Mouse (Mus musculus): ENCODE measurements around the gene Lrmda. TPM values are rescaled to one million over a fixed set of nuclear protein-coding genes. Genes with fewer than 3 reads are reported as not detected.
"Not testable (repeated sequence)": the region's sequence is repeated elsewhere in the genome, so short reads cannot be mapped to it uniquely, and the experiment has no call there.

The Lrmda gene
- polyA plus RNA-seq, 1 experiment from 2014 or later: 0.25 TPM

- no peak for DNase-seq
- Histone ChIP-seq H3K4me1 (replicated peaks) (0 out of 2 replicates have a peak, but pooled peaks cover 3% of the 10 kb centered on the region), H3K27me3 (no peaks in the 10 kb centered on the region), H3K9ac (no peak overlapping the region), H3K36me3 (no peaks in the 10 kb centered on the region), H3K27ac (no peak overlapping the region), H3K4me2 (no peak overlapping the region), H3K4me3 (replicated peaks) (no peak overlapping the region), H3K9me3 (replicated peaks) (no peaks in the 10 kb centered on the region)
- 71% methylated on average over 3 of the region's 3 CpGs for WGBS (ENCODE audit: insufficient replicate concordance)
- no peak for ATAC-seq (ENCODE audit: low read depth)
Measured at GRCm38 (mm10) chr14:22757493-22757892, 738.0 kb downstream of the Lrmda start.

DNA sequence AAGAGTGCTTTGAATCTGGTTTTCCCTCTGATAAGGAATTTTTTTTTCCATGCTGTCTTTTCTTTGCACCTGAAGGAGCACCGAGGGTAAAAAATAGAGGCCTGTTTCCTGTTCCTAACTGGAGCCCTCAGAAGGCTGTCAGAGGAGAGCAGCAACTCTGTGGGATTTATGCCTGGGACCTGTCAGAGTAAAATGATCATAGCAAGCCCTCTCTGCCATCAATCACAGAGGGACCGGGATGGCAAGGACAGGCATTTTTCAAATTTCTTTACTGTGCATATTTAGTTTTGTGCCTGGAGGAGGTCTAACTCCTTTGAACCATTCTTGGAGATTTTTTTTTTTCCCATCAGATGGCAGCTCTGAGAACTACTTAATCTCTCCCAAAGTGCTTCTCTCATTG, 739.7 kb downstream of the Lrmda start:
- Histone ChIP-seq H3K36me3 (no peaks in the 10 kb centered on the region), H3K27ac (peak overlapping the region; percentile 34; the same call in 1 of the 2 replicates), H3K9me3 (replicated peaks) (no peaks in the 10 kb centered on the region), H3K4me1 (replicated peaks) (0 out of 2 replicates have a peak, but pooled peaks cover 3% of the 10 kb centered on the region), H3K9ac (no peak overlapping the region), H3K27me3 (no peaks in the 10 kb centered on the region), H3K4me2 (no peak overlapping the region), H3K4me3 (replicated peaks) (no peak overlapping the region)
- DNase-seq (no peak), ATAC-seq (ENCODE audit: low read depth) (no peak)
- WGBS (ENCODE audit: insufficient replicate concordance): 4% methylated on average over 2 of the region's 2 CpGs

DNA sequence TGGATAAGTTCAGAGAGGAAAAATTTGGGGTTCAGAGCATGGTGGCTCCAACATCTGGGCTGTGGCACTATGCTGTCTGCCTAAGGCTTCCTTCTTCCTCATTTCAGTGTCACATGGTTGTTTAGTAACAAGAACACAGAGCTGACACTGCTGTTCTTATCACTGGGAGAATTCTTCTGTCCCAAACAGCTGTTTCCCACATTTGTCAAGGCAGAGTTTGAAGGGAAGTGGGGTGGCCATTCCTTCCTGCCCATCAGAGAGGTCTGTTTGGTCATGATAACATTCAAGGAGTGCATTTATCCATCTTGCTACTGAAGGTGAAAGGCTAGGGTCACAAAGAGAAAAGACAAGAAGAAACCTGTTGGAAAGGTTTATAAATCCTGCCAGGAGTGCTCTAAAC, 740.2 kb downstream of the Lrmda start:
- 0 out of 2 replicates have a peak, but pooled peaks cover 3% of the 10 kb centered on the region for H3K4me1 ChIP-seq (replicated peaks)
- no peaks in the 10 kb centered on the region for H3K9me3 ChIP-seq (replicated peaks)
- H3K9ac ChIP-seq: no peak overlapping the region
- no peaks in the 10 kb centered on the region for H3K36me3 ChIP-seq
- H3K4me2 ChIP-seq: no peak overlapping the region
- 0 out of 2 replicates have a peak overlapping the region, but pooled peaks have one; percentile 34 for H3K27ac ChIP-seq
- ATAC-seq (ENCODE audit: low read depth) (no peak), DNase-seq (no peak)
- H3K4me3 ChIP-seq (replicated peaks): no peak overlapping the region
- H3K27me3 ChIP-seq: no peaks in the 10 kb centered on the region

DNA sequence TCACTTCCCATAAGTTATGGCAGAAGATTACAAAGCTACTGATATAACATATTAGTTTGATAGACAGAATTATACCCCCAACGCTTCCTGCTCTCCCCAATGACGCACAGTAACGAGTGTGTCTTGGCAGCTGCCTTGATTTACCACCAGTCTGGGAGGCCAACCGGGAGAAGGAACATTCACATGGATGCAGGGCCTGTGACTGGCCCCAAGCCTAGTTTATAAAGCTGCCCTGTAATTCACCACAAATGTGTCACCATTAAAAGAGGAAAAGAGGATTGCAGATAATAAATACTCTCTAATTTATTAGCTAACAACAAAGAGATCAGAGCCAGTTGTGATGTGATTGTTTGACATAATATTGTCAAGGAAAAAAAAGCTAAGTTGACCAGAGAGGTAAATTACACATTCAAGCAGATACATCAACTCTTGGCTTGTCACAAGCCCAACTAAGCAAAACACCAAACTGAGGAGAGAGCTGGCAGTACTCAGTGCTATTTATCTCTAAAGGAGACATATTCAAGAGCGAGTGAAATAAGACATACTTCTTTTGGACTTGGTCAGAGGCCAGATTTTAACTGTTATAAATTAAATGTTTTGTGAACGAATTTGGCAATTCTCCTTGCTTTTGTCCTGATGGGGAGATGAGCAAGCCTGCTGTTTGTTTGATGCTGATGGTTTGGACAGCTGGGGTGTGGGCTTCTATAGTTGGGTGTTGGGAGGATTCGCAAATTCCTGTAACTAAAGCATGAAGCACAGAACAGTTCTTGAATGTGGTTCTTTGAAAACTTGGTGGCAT, 740.9 kb downstream of the Lrmda start:
- no peaks in the 10 kb centered on the region for H3K9me3 ChIP-seq (replicated peaks)
- no peak overlapping the region for H3K27ac ChIP-seq
- H3K36me3 ChIP-seq: no peaks in the 10 kb centered on the region
- no peak overlapping the region for H3K4me2 ChIP-seq
- DNase-seq: no peak
- no peak overlapping the region for H3K4me3 ChIP-seq (replicated peaks)
- no peaks in the 10 kb centered on the region for H3K27me3 ChIP-seq
- 37% methylated on average over 7 of the region's 7 CpGs for WGBS (ENCODE audit: insufficient replicate concordance)
- ATAC-seq (ENCODE audit: low read depth): no peak
- no peak overlapping the region for H3K9ac ChIP-seq
- 0 out of 2 replicates have a peak, but pooled peaks cover 3% of the 10 kb centered on the region for H3K4me1 ChIP-seq (replicated peaks)

DNA sequence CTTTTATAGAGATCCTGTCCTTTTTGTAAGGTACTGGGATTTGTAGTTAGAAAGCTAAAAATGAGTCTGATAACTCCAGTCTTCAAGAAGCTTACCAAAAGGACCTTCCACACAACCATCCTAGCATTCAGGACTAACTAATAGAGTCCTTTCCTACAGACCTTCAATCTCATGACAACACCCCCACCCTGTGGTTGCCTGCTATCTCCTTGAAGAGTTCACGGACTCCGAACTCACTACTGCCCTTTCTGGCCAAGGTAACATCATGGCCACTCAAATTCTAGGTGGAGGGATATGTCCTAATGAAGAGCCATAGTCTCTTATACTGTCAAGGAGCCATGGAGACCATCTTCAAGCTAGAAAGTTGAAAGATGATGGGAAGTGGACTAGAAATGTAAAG, 762.2 kb downstream of the Lrmda start:
- Histone ChIP-seq H3K9ac (no peak overlapping the region), H3K27me3 (no peaks in the 10 kb centered on the region), H3K36me3 (no peaks in the 10 kb centered on the region), H3K9me3 (replicated peaks) (no peaks in the 10 kb centered on the region), H3K4me2 (no peak overlapping the region), H3K4me1 (replicated peaks) (no peaks in the 10 kb centered on the region), H3K4me3 (replicated peaks) (no peak overlapping the region), H3K27ac (no peak overlapping the region)
- no peak for DNase-seq
- ATAC-seq (ENCODE audit: low read depth): no peak
- 34% methylated on average over 2 of the region's 2 CpGs for WGBS (ENCODE audit: insufficient replicate concordance)

DNA sequence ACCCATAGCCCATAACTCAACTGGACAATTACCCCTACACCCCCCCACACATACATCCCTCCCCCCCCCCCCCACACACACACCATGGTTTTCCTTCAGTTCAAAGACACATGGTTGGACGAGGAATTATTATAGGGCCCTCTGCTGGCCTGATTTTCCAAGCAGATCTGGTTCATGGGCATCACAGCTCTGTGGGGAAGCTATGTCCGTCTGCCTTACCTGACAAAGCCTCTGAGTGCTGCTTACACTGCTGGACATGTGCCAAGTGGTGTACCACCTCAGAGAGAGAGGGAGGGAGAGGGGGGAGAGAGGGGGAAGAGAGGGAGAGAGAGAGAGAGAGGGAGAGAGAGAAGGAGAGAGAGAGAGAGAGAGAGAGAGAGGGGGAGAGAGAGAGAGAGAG, 762.9 kb downstream of the Lrmda start:
- Histone ChIP-seq H3K27ac (no peak overlapping the region), H3K36me3 (no peaks in the 10 kb centered on the region), H3K4me2 (no peak overlapping the region), H3K4me3 (replicated peaks) (no peak overlapping the region), H3K4me1 (replicated peaks) (no peaks in the 10 kb centered on the region), H3K9ac (no peak overlapping the region), H3K9me3 (replicated peaks) (no peaks in the 10 kb centered on the region), H3K27me3 (no peaks in the 10 kb centered on the region)
- ATAC-seq (ENCODE audit: low read depth) (no peak), DNase-seq (no peak)
- 15% methylated on average over 2 of the region's 2 CpGs for WGBS (ENCODE audit: insufficient replicate concordance)

GRCm38 (mm10) chr14:22783211-22784161, 764.0 kb downstream of the Lrmda start:
- DNase-seq (no peak), ATAC-seq (ENCODE audit: low read depth) (no peak)
- H3K9ac ChIP-seq: no peak overlapping the region
- H3K36me3 ChIP-seq: no peaks in the 10 kb centered on the region
- H3K27me3 ChIP-seq: no peaks in the 10 kb centered on the region
- WGBS (ENCODE audit: insufficient replicate concordance): 27% methylated on average over 15 of the region's 15 CpGs
- no peaks in the 10 kb centered on the region for H3K9me3 ChIP-seq (replicated peaks)
- H3K4me2 ChIP-seq: no peak overlapping the region
- H3K27ac ChIP-seq: no peak overlapping the region
- H3K4me1 ChIP-seq (replicated peaks): no peaks in the 10 kb centered on the region
- H3K4me3 ChIP-seq (replicated peaks): no peak overlapping the region

GRCm38 (mm10) chr14:22800020-22800419, 780.5 kb downstream of the Lrmda start:
- no peak for ATAC-seq (ENCODE audit: low read depth)
- Histone ChIP-seq H3K9ac (no peak overlapping the region), H3K4me2 (no peak overlapping the region), H3K36me3 (no peaks in the 10 kb centered on the region), H3K27ac (no peak overlapping the region), H3K4me3 (replicated peaks) (no peak overlapping the region), H3K4me1 (replicated peaks) (0 out of 2 replicates have a peak, but pooled peaks cover 6% of the 10 kb centered on the region), H3K27me3 (no peaks in the 10 kb centered on the region), H3K9me3 (replicated peaks) (no peaks in the 10 kb centered on the region)
- WGBS (ENCODE audit: insufficient replicate concordance): 60% methylated on average over 4 of the region's 4 CpGs
- no peak for DNase-seq

DNA sequence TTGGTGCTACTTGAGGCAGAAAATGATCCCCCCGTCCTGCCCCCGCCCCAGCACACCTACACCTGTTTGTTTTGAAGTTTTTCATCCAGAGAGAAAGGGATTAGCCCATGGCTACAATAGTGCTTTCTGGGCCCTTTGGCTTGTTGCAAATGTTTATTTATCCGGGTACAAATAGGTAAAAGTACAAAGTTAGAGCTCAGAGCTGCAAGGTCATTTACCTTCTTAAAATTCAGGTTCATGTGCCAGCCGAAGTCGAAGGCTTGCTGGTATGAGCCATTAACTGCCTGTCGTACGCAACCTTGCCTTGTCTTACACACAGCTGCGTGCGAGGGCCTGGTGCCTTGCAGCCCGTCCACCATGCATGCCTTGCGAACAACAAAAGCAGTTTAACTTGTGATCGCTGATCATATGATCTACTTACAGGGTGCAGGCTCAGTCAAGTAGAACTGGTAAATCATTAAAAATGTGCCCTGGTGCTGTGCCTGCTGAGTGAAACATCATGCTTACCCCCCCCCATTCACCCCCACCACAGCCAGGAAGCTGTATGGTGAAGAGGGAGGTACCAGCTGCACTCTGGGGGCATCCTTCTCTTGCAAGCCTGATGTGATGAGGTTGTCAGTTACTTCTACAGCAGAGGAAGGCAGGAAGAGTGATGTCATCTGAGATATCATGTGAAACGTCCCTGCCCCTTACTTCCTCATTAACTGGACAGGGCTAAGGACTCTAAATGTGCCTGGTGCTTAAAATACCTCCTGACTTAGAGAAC, 781.5 kb downstream of the Lrmda start:
- Histone ChIP-seq H3K9me3 (replicated peaks) (no peaks in the 10 kb centered on the region), H3K27me3 (no peaks in the 10 kb centered on the region), H3K27ac (no peak overlapping the region), H3K9ac (no peak overlapping the region), H3K36me3 (no peaks in the 10 kb centered on the region), H3K4me1 (replicated peaks) (0 out of 2 replicates have a peak, but pooled peaks cover 6% of the 10 kb centered on the region), H3K4me3 (replicated peaks) (no peak overlapping the region), H3K4me2 (no peak overlapping the region)
- peak; percentile 23; the same call in 1 of the 2 replicates for ATAC-seq (ENCODE audit: low read depth)
- 59% methylated on average over 13 of the region's 13 CpGs for WGBS (ENCODE audit: insufficient replicate concordance)
- DNase-seq: no peak

DNA sequence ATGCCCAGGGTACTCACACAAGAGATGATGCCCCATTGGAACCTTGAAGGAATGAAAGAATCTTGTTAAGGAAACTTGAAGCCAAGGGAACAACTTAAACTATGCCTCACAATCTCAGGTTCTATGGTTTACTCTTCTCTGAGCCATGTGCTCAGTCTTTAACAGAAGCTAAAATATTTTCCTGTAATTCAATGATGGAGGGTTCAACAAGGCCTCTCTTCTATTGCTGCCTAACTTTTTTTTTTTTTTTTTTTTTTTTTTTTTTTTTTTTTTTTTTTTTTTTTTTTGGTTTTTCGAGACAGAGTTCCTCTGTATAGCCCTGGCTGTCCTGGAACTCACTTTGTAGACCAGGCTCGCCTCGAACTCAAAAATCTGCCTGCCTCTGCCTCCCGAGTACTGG, 782.2 kb downstream of the Lrmda start:
- not testable (repeated sequence) for H3K27me3 ChIP-seq; H3K4me2 ChIP-seq; H3K36me3 ChIP-seq; H3K4me3 ChIP-seq (replicated peaks); H3K9me3 ChIP-seq (replicated peaks); H3K4me1 ChIP-seq (replicated peaks); DNase-seq; ATAC-seq (ENCODE audit: low read depth); H3K9ac ChIP-seq; H3K27ac ChIP-seq
- WGBS (ENCODE audit: insufficient replicate concordance): 56% methylated on average over 4 of the region's 4 CpGs

GRCm38 (mm10) chr14:22807324-22807723, 787.8 kb downstream of the Lrmda start:
- no peaks in the 10 kb centered on the region for H3K27me3 ChIP-seq
- H3K9me3 ChIP-seq (replicated peaks): no peaks in the 10 kb centered on the region
- no peak overlapping the region for H3K9ac ChIP-seq
- H3K4me3 ChIP-seq (replicated peaks): no peak overlapping the region
- no peak overlapping the region for H3K27ac ChIP-seq
- 26% methylated on average over 3 of the region's 3 CpGs for WGBS (ENCODE audit: insufficient replicate concordance)
- no peaks in the 10 kb centered on the region for H3K4me1 ChIP-seq (replicated peaks)
- ATAC-seq (ENCODE audit: low read depth) (no peak), DNase-seq (no peak)
- no peaks in the 10 kb centered on the region for H3K36me3 ChIP-seq
- no peak overlapping the region for H3K4me2 ChIP-seq
